In the genomic region with DNA sequence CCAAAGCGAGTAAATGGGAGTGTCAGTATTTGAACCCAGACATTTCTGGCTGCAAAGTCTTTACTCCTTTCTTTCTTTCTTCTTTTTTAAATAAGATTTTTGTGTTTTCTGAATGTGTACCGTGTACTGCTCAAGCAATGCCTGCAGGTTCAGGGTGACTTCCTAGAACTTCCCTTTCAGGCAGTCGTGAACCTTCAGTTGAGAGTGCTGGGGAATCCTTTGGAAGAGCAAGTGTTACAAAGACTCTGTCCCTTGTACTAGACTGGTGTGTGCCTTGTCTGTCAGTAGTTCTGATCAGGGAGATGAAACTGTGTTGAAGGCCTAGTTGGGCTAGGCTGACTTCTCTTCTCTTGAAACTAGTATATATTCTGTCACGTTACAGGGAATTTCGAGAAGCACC, we compare ENCODE assay signal across 8 mouse cellular contexts. TPM values are rescaled to one million over a fixed set of nuclear protein-coding genes. Genes with fewer than 3 reads are reported as not detected.
A peak's percentile ranks its signal among the peaks of the same experiment; 100 is the strongest.
DNase-seq lines count a peak whose midpoint lies in the region; ATAC-seq and TF ChIP-seq lines count a peak whose summit lies in the region.

No protein-coding gene starts in this region.

- no peak for TF ChIP-seq EP300 in heart, postnatal 0 days (IDR thresholded peaks at IDR 0.05; ENCODE audit: low read depth)

- no peaks in the 10 kb centered on the region for H3K9me3 ChIP-seq in heart, embryonic 14.5 days (ENCODE audit: control insufficient read depth, low read length)
- no peaks in the 10 kb centered on the region for H3K9me3 ChIP-seq in heart, postnatal 0 days (replicated peaks; ENCODE audit: control insufficient read depth, low read length)
- H3K9me3 ChIP-seq in midbrain, embryonic 10.5 days (replicated peaks): no peaks in the 10 kb centered on the region

- peaks cover 2 to 21% of the 10 kb centered on the region in 2 experiments; a peak in 2 of 4 replicates for H3K4me1 ChIP-seq in heart, embryonic 14.5 days (ENCODE audit: control insufficient read depth in 2 of 2, insufficient read depth in 2 of 2, low read length in 2 of 2)
- H3K4me1 ChIP-seq in heart, postnatal 0 days (ENCODE audit: control insufficient read depth, insufficient read depth): peaks cover 13% of the 10 kb centered on the region; the same call in 1 of the 2 replicates
- peaks cover 54% of the 10 kb centered on the region for H3K4me1 ChIP-seq in midbrain, embryonic 10.5 days

- no peak for TF ChIP-seq CTCF in heart, postnatal 0 days (IDR thresholded peaks at IDR 0.05; ENCODE audit: low read depth)

- peaks cover 49% of the 10 kb centered on the region for H3K36me3 ChIP-seq in heart, embryonic 14.5 days (ENCODE audit: control insufficient read depth, insufficient read depth, low read length)
- H3K36me3 ChIP-seq in heart, postnatal 0 days (replicated peaks; ENCODE audit: control insufficient read depth, insufficient read depth, low read length): peaks cover 41% of the 10 kb centered on the region
- H3K36me3 ChIP-seq in midbrain, embryonic 10.5 days: peaks cover 48% of the 10 kb centered on the region

- peak overlapping the region; percentile 55 to 80 for H3K4me3 ChIP-seq in heart, embryonic 14.5 days (ENCODE audit: control insufficient read depth in 1 of 2, insufficient read depth in 1 of 2, low read depth in 1 of 2, low read length in 2 of 2)
- peak overlapping the region; percentile 91 for H3K4me3 ChIP-seq in heart, postnatal 0 days (ENCODE audit: low read depth, low read length)
- H3K4me3 ChIP-seq in midbrain, embryonic 10.5 days: peak overlapping the region; percentile 77

- DNase-seq in heart, postnatal 25 days (ENCODE audit: low spot score): no peak
- peak; percentile 38 for DNase-seq in MEL-GATA-1-ER (ENCODE audit: extremely low read depth, low read depth)
- DNase-seq in heart, postnatal 0 days (ENCODE audit: low spot score): no peak
- no peak for DNase-seq in midbrain, embryonic 10.5 days (ENCODE audit: low spot score)
- DNase-seq in layer of hippocampus, adult 8-10 months (ENCODE audit: low spot score in 2 of 2): no peak
- DNase-seq in thymus, postnatal 4 days: no peak

- peak overlapping the region; percentile 90 for H3K4me2 ChIP-seq in heart, embryonic 14.5 days (ENCODE audit: low read length)
- peak overlapping the region; percentile 70 for H3K4me2 ChIP-seq in heart, postnatal 0 days (ENCODE audit: low read depth, low read length)

- peak overlapping the region; percentile 93 to 100 for H3K27ac ChIP-seq in heart, embryonic 14.5 days (replicated peaks in 1 of 2; ENCODE audit: control insufficient read depth in 1 of 2, insufficient read depth in 1 of 2, low read depth in 2 of 2, low read length in 2 of 2)
- peak overlapping the region; percentile 95 for H3K27ac ChIP-seq in heart, postnatal 0 days (ENCODE audit: low read depth)
- peak overlapping the region; percentile 98 for H3K27ac ChIP-seq in midbrain, embryonic 10.5 days (replicated peaks)

- no peaks in the 10 kb centered on the region for H3K27me3 ChIP-seq in heart, embryonic 14.5 days (ENCODE audit: control insufficient read depth, insufficient read depth, low read length)
- H3K27me3 ChIP-seq in heart, postnatal 0 days (ENCODE audit: control insufficient read depth, insufficient read depth, low read length): no peaks in the 10 kb centered on the region
- no peaks in the 10 kb centered on the region for H3K27me3 ChIP-seq in midbrain, embryonic 10.5 days (ENCODE audit: low read depth, poor library complexity, severe bottlenecking)

- no peak for ATAC-seq in heart, embryonic 14.5 days (ENCODE audit: insufficient number of reproducible peaks, insufficient read depth, low FRiP score, low read depth)
- ATAC-seq in heart, postnatal 0 days (ENCODE audit: insufficient read depth, low read depth): no peak
- ATAC-seq in CD4-positive, CD25-positive, alpha-beta regulatory T cell, adult 4 months: no peak

- WGBS in heart, embryonic 14.5 days: 27% methylated on average over 5 of the region's 5 CpGs
- 22% methylated on average over 5 of the region's 5 CpGs for WGBS in heart, postnatal 0 days
- WGBS in midbrain, embryonic 10.5 days: 52% methylated on average over 5 of the region's 5 CpGs

- peak overlapping the region; percentile 92 for H3K9ac ChIP-seq in heart, embryonic 14.5 days (ENCODE audit: low read length)
- H3K9ac ChIP-seq in heart, postnatal 0 days (replicated peaks; ENCODE audit: low read depth, low read length): peak overlapping the region; percentile 69

- intact Hi-C loops in heart, postnatal 25 days (cut with DNase I): loop anchor here (2.0 kb wide), 1 partner anchor 22 kb away; a partner anchor contains a TSS

RNA-seq across cellular contexts. Expression of a gene that starts 1.2 kb away (rescaled TPM):
- polyA plus RNA-seq in heart, embryonic 14.5 days (2014; fragmentation: Nextera tagmentation; extraction: Ambion mirVana): 261 and 264 TPM in 2 replicates
- total RNA-seq in heart, postnatal 25 days (2021): 100 to 1,000 TPM; 308 to 324 TPM
- total RNA-seq in heart, postnatal 0 days (2014; rRNA removed; ENCODE audit: low replicate concordance): 109 and 165 TPM in 2 replicates
- 426 and 447 TPM in 2 replicates for polyA plus RNA-seq in heart, postnatal 0 days (2015; fragmentation: Nextera tagmentation; extraction: Ambion mirVana)
- 211 and 231 TPM in 2 replicates for polyA plus RNA-seq in midbrain, embryonic 10.5 days (2016; fragmentation: Nextera tagmentation; extraction: Ambion mirVana)
- total RNA-seq in layer of hippocampus, adult 8-10 months (2022): 10 to 100 TPM; 63.7 to 67.8 (median 64.6) TPM
- 10 to 100 TPM; 67.5 to 77.7 TPM for polyA plus RNA-seq in CD4-positive, CD25-positive, alpha-beta regulatory T cell, adult 4 months (2017; shearing (Covaris generic))

RNA-seq across cellular contexts. Expression of a gene that starts 1.3 kb away (rescaled TPM):
- polyA plus RNA-seq in heart, embryonic 14.5 days (2014; fragmentation: Nextera tagmentation; extraction: Ambion mirVana): 66.0 and 67.5 TPM in 2 replicates
- 10 to 100 TPM; 21.9 to 26.8 TPM for total RNA-seq in heart, postnatal 25 days (2021)
- total RNA-seq in heart, postnatal 0 days (2014; rRNA removed; ENCODE audit: low replicate concordance): 85.4 and 98.0 TPM in 2 replicates
- polyA plus RNA-seq in heart, postnatal 0 days (2015; fragmentation: Nextera tagmentation; extraction: Ambion mirVana): 24.5 and 26.3 TPM in 2 replicates
- 236 and 246 TPM in 2 replicates for polyA plus RNA-seq in midbrain, embryonic 10.5 days (2016; fragmentation: Nextera tagmentation; extraction: Ambion mirVana)
- total RNA-seq in layer of hippocampus, adult 8-10 months (2022): 10 to 100 TPM; 21.7 to 33.4 (median 23.7) TPM
- 10 to 100 TPM; 22.6 to 49.4 TPM for polyA plus RNA-seq in CD4-positive, CD25-positive, alpha-beta regulatory T cell, adult 4 months (2017; shearing (Covaris generic))

RNA-seq across cellular contexts. Expression of a gene that starts 22.5 kb away (rescaled TPM):
- polyA plus RNA-seq in heart, embryonic 14.5 days (2014; fragmentation: Nextera tagmentation; extraction: Ambion mirVana): 2.6 and 2.7 TPM in 2 replicates
- total RNA-seq in heart, postnatal 25 days (2021): 1 to 10 TPM; 6.2 to 6.3 TPM
- 3.6 and 8.2 TPM in 2 replicates for total RNA-seq in heart, postnatal 0 days (2014; rRNA removed; ENCODE audit: low replicate concordance)
- 5.0 and 5.4 TPM in 2 replicates for polyA plus RNA-seq in heart, postnatal 0 days (2015; fragmentation: Nextera tagmentation; extraction: Ambion mirVana)
- 4.2 and 5.1 TPM in 2 replicates for polyA plus RNA-seq in midbrain, embryonic 10.5 days (2016; fragmentation: Nextera tagmentation; extraction: Ambion mirVana)
- 100 to 1,000 TPM in 1 of 4 experiments, 10 to 100 TPM in 3; 80.8 to 101 (median 90.5) TPM for total RNA-seq in layer of hippocampus, adult 8-10 months (2022)
- 10 to 100 TPM; 17.0 to 28.4 TPM for polyA plus RNA-seq in CD4-positive, CD25-positive, alpha-beta regulatory T cell, adult 4 months (2017; shearing (Covaris generic))

RNA-seq across cellular contexts. Expression of a gene that starts 26.6 kb away (rescaled TPM):
- 4,765 and 5,242 TPM in 2 replicates for polyA plus RNA-seq in heart, embryonic 14.5 days (2014; fragmentation: Nextera tagmentation; extraction: Ambion mirVana)
- total RNA-seq in heart, postnatal 25 days (2021): 1,000 to 10,000 TPM; 4,843 to 4,911 TPM
- 6,647 and 7,476 TPM in 2 replicates for total RNA-seq in heart, postnatal 0 days (2014; rRNA removed; ENCODE audit: low replicate concordance)
- polyA plus RNA-seq in heart, postnatal 0 days (2015; fragmentation: Nextera tagmentation; extraction: Ambion mirVana): 3,728 and 4,065 TPM in 2 replicates
- polyA plus RNA-seq in midbrain, embryonic 10.5 days (2016; fragmentation: Nextera tagmentation; extraction: Ambion mirVana): 2,729 and 3,222 TPM in 2 replicates
- 1,000 to 10,000 TPM; 2,500 to 2,996 (median 2,728) TPM for total RNA-seq in layer of hippocampus, adult 8-10 months (2022)
- polyA plus RNA-seq in CD4-positive, CD25-positive, alpha-beta regulatory T cell, adult 4 months (2017; shearing (Covaris generic)): 100 to 1,000 TPM; 215 to 384 TPM

RNA-seq across cellular contexts. Expression of a gene that starts 38.8 kb away (rescaled TPM):
- polyA plus RNA-seq in heart, embryonic 14.5 days (2014; fragmentation: Nextera tagmentation; extraction: Ambion mirVana): 4.0 and 4.4 TPM in 2 replicates
- 1 to 10 TPM; 4.1 to 5.0 TPM for total RNA-seq in heart, postnatal 25 days (2021)
- total RNA-seq in heart, postnatal 0 days (2014; rRNA removed; ENCODE audit: low replicate concordance): 0.93 and 4.5 TPM in 2 replicates
- polyA plus RNA-seq in heart, postnatal 0 days (2015; fragmentation: Nextera tagmentation; extraction: Ambion mirVana): 3.9 and 4.5 TPM in 2 replicates
- 1.5 and 2.0 TPM in 2 replicates for polyA plus RNA-seq in midbrain, embryonic 10.5 days (2016; fragmentation: Nextera tagmentation; extraction: Ambion mirVana)
- total RNA-seq in layer of hippocampus, adult 8-10 months (2022): 1 to 10 TPM; 4.0 to 6.8 (median 5.0) TPM
- 100 to 1,000 TPM in 1 of 2 experiments, 10 to 100 TPM in 1; 88.2 to 156 TPM for polyA plus RNA-seq in CD4-positive, CD25-positive, alpha-beta regulatory T cell, adult 4 months (2017; shearing (Covaris generic))
